Mouse (Mus musculus) adrenal gland, postnatal 36 days (tissue): ENCODE data around the gene Ptgis. TPM values are rescaled to one million over a fixed set of nuclear protein-coding genes. Genes with fewer than 3 reads are reported as not detected.

Experiments
- DNase-seq, 2 experiments: peaks; one replicate each; pipeline ENCODE4 v3.0.0; 2021; ENCODE audit warnings: mixed read lengths in 1 of 2
- long read RNA-seq, 2 experiments: library from polyadenylated mRNA; stranded (forward); transcript quantifications; one replicate each; pipeline ENCODE4 v2.0.0; 2021; ENCODE audit warnings: borderline sequencing depth in 2 of 2
- total RNA-seq, 2 experiments: library from RNA; stranded (reverse); gene quantifications; 2 replicates each; pipeline ENCODE4 v1.2.3; 2021

The Ptgis gene
- 10 to 100 TPM; 24.7 to 31.7 TPM for total RNA-seq
- long read RNA-seq, experiment 1, transcript Ptgis-201 (10 exons, 2,107 nt), result major isoform, 22 of 43 reads
- long read RNA-seq, experiment 1, partial matches to known transcripts, result 15 of 43 reads
- long read RNA-seq, experiment 1, other reads (novel, unspliced or antisense), result 6 of 43 reads
- long read RNA-seq, experiment 2, transcript Ptgis-201 (10 exons, 2,107 nt), result major isoform, 11 of 18 reads
- long read RNA-seq, experiment 2, partial matches to known transcripts, result 6 of 18 reads
- long read RNA-seq, experiment 2, other reads (novel, unspliced or antisense), result 1 of 18 reads

- peak; percentile 53 to 65 for DNase-seq
These were observed at the start of gene Ptgis for GRCm38 (mm10) chr2:167240008-167240964. Gene Ptgis, minus strand, starts transcription at chr2:167240604.

- no peak for DNase-seq
These were observed 41.1 kb upstream of the Ptgis start for GRCm38 (mm10) chr2:167281461-167281860.

GRCm38 (mm10) chr2:167280986-167281310 lies 40.5 kb upstream of the Ptgis start:
- DNase-seq, result no peak

GRCm38 (mm10) chr2:167280090-167280985 lies 39.9 kb upstream of the Ptgis start:
- peak; percentile 75 to 80 for DNase-seq

- peak; percentile 78 to 86 for DNase-seq
These were observed 38.5 kb upstream of the Ptgis start for GRCm38 (mm10) chr2:167278751-167279526.

- peak in 1 of 2 experiments; percentile 50 for DNase-seq
These were observed 37.6 kb upstream of the Ptgis start for GRCm38 (mm10) chr2:167278011-167278410.

- DNase-seq, result no peak
These were observed 36.6 kb upstream of the Ptgis start for GRCm38 (mm10) chr2:167277026-167277425.

GRCm38 (mm10) chr2:167275856-167276255 lies 35.5 kb upstream of the Ptgis start:
- no peak for DNase-seq

GRCm38 (mm10) chr2:167274713-167275465 lies 34.5 kb upstream of the Ptgis start:
- DNase-seq, result no peak

GRCm38 (mm10) chr2:167273206-167273740 lies 32.9 kb upstream of the Ptgis start:
- no peak for DNase-seq

- no peak for DNase-seq
These were observed 32.3 kb upstream of the Ptgis start for GRCm38 (mm10) chr2:167272706-167273105.

- no peak for DNase-seq
These were observed 30.7 kb upstream of the Ptgis start for GRCm38 (mm10) chr2:167271121-167271521.

- no peak for DNase-seq
These were observed 30.1 kb upstream of the Ptgis start for GRCm38 (mm10) chr2:167270496-167270895.

GRCm38 (mm10) chr2:167268721-167269120 lies 28.3 kb upstream of the Ptgis start:
- DNase-seq, result no peak

- DNase-seq, result no peak
These were observed 27.9 kb upstream of the Ptgis start for GRCm38 (mm10) chr2:167268411-167268690.

- no peak for DNase-seq
These were observed 27.4 kb upstream of the Ptgis start for GRCm38 (mm10) chr2:167267531-167268410.

GRCm38 (mm10) chr2:167266231-167266630 lies 25.8 kb upstream of the Ptgis start:
- DNase-seq, result no peak

- no peak for DNase-seq
These were observed 25.4 kb upstream of the Ptgis start for GRCm38 (mm10) chr2:167265806-167266205.

- no peak for DNase-seq
These were observed 24.6 kb upstream of the Ptgis start for GRCm38 (mm10) chr2:167265021-167265420.

- no peak for DNase-seq
These were observed 23.5 kb upstream of the Ptgis start for GRCm38 (mm10) chr2:167263931-167264330.
